8 mouse cellular contexts compared by ENCODE assay signal in genomic region chr7:141466607-141467148, GRCm38 (mm10). TPM values are rescaled to one million over a fixed set of nuclear protein-coding genes. Genes with fewer than 3 reads are reported as not detected.
A peak's percentile ranks its signal among the peaks of the same experiment; 100 is the strongest.
DNase-seq lines count a peak whose midpoint lies in the region; ATAC-seq and TF ChIP-seq lines count a peak whose summit lies in the region.

No protein-coding gene starts in this region.

- H3K9me3 ChIP-seq in heart, embryonic 14.5 days (ENCODE audit: control insufficient read depth, low read length), result no peaks in the 10 kb centered on the region
- H3K9me3 ChIP-seq in hindbrain, embryonic 11.5 days (ENCODE audit: control insufficient read depth, low read length), result no peaks in the 10 kb centered on the region
- no peaks in the 10 kb centered on the region for H3K9me3 ChIP-seq in midbrain, embryonic 13.5 days

- H3K4me2 ChIP-seq in heart, embryonic 14.5 days (ENCODE audit: low read length), result peak overlapping the region; percentile 91
- peak overlapping the region; percentile 66 for H3K4me2 ChIP-seq in hindbrain, embryonic 11.5 days (replicated peaks; ENCODE audit: low read depth, low read length)
- H3K4me2 ChIP-seq in midbrain, embryonic 13.5 days (replicated peaks), result peak overlapping the region; percentile 60

- TF ChIP-seq POLR2A in bone marrow macrophage, adult 2 months (IDR thresholded peaks at IDR 0.05; ENCODE audit: borderline replicate concordance, low read depth, low read length), result no peak

- H3K4me3 ChIP-seq in heart, embryonic 14.5 days (ENCODE audit: control insufficient read depth in 1 of 2, insufficient read depth in 1 of 2, low read depth in 1 of 2, low read length in 2 of 2), result peak overlapping the region; percentile 77 to 85
- peak overlapping the region; percentile 75 for H3K4me3 ChIP-seq in bone marrow macrophage, adult 2 months (ENCODE audit: insufficient read depth, low read length)
- peak overlapping the region; percentile 51 for H3K4me3 ChIP-seq in hindbrain, embryonic 11.5 days (ENCODE audit: low read depth, low read length)
- H3K4me3 ChIP-seq in midbrain, embryonic 13.5 days (replicated peaks), result peak overlapping the region; percentile 66

- WGBS in heart, embryonic 14.5 days, result 62% methylated on average over 10 of the region's 10 CpGs
- 63% methylated on average over 10 of the region's 10 CpGs for WGBS in hindbrain, embryonic 11.5 days
- 68% methylated on average over 10 of the region's 10 CpGs for WGBS in midbrain, embryonic 13.5 days

- H3K36me3 ChIP-seq in heart, embryonic 14.5 days (ENCODE audit: control insufficient read depth, insufficient read depth, low read length), result peaks cover 25% of the 10 kb centered on the region
- H3K36me3 ChIP-seq in hindbrain, embryonic 11.5 days (ENCODE audit: control insufficient read depth, insufficient read depth, low read length), result peaks cover 7% of the 10 kb centered on the region; the same call in 1 of the 2 replicates
- peaks cover 19% of the 10 kb centered on the region for H3K36me3 ChIP-seq in midbrain, embryonic 13.5 days

- H3K27ac ChIP-seq in heart, embryonic 14.5 days (replicated peaks in 1 of 2; ENCODE audit: control insufficient read depth in 1 of 2, insufficient read depth in 1 of 2, low read depth in 2 of 2, low read length in 2 of 2), result peak overlapping the region; percentile 6 to 98; a peak in 3 of 4 replicates
- peak overlapping the region; percentile 41 for H3K27ac ChIP-seq in bone marrow macrophage, adult 2 months (ENCODE audit: insufficient read depth, low read depth, low read length)
- H3K27ac ChIP-seq in hindbrain, embryonic 11.5 days (ENCODE audit: low read depth, low read length), result no peak overlapping the region
- H3K27ac ChIP-seq in midbrain, embryonic 13.5 days, result no peak overlapping the region

- no peak for ATAC-seq in heart, embryonic 14.5 days (ENCODE audit: insufficient number of reproducible peaks, insufficient read depth, low FRiP score, low read depth)
- ATAC-seq in hindbrain, embryonic 11.5 days (ENCODE audit: low FRiP score), result no peak
- ATAC-seq in midbrain, embryonic 13.5 days, result no peak

- peaks cover 39 to 53% of the 10 kb centered on the region in 2 experiments for H3K4me1 ChIP-seq in heart, embryonic 14.5 days (ENCODE audit: control insufficient read depth in 2 of 2, insufficient read depth in 2 of 2, low read length in 2 of 2)
- peaks cover 69% of the 10 kb centered on the region for H3K4me1 ChIP-seq in bone marrow macrophage, adult 2 months (ENCODE audit: control insufficient read depth, insufficient read depth, low read length)
- peaks cover 11% of the 10 kb centered on the region for H3K4me1 ChIP-seq in hindbrain, embryonic 11.5 days (replicated peaks; ENCODE audit: control insufficient read depth, insufficient read depth, low read length)
- peaks cover 48% of the 10 kb centered on the region for H3K4me1 ChIP-seq in midbrain, embryonic 13.5 days (replicated peaks)

- no peak for DNase-seq in heart, adult 18-20 months
- DNase-seq in hindbrain, embryonic 11.5 days (ENCODE audit: low spot score), result no peak
- no peak for DNase-seq in thymus, postnatal 14 days
- no peak for DNase-seq in kidney, adult 8-10 months
- no peak for DNase-seq in right cerebral cortex, adult 2 months (ENCODE audit: low spot score in 2 of 2)

- H3K27me3 ChIP-seq in heart, embryonic 14.5 days (ENCODE audit: control insufficient read depth, insufficient read depth, low read length), result peaks cover 24% of the 10 kb centered on the region
- H3K27me3 ChIP-seq in hindbrain, embryonic 11.5 days (ENCODE audit: control insufficient read depth, insufficient read depth, low read length), result peaks cover 52% of the 10 kb centered on the region
- peaks cover 55% of the 10 kb centered on the region for H3K27me3 ChIP-seq in midbrain, embryonic 13.5 days

- H3K9ac ChIP-seq in heart, embryonic 14.5 days (ENCODE audit: low read length), result peak overlapping the region; percentile 96
- peak overlapping the region; percentile 59; the same call in 1 of the 2 replicates for H3K9ac ChIP-seq in hindbrain, embryonic 11.5 days (ENCODE audit: low read depth, low read length)
- H3K9ac ChIP-seq in midbrain, embryonic 13.5 days (replicated peaks), result peak overlapping the region; percentile 83

- TF ChIP-seq CTCF in bone marrow macrophage, adult 2 months (IDR thresholded peaks at IDR 0.05; ENCODE audit: low read depth, low read length), result no peak

RNA-seq across cellular contexts. Expression of gene Cd151, which starts 0.5 kb away (rescaled TPM):
- polyA plus RNA-seq in heart, embryonic 14.5 days (2014; fragmentation: Nextera tagmentation; extraction: Ambion mirVana), result 77.5 and 115 TPM in 2 replicates
- 100 to 1,000 TPM; 320 to 330 TPM for total RNA-seq in heart, adult 18-20 months (2021)
- 49.5 and 57.9 TPM in 2 replicates for polyA plus RNA-seq in bone marrow macrophage, adult 2 months (2012; ENCODE audit: insufficient read depth, insufficient read length, missing spikeins)
- 40.1 and 57.9 TPM in 2 replicates for polyA plus RNA-seq in hindbrain, embryonic 11.5 days (2014; fragmentation: Nextera tagmentation; extraction: Ambion mirVana)
- 15.4 and 19.9 TPM in 2 replicates for polyA plus RNA-seq in midbrain, embryonic 13.5 days (2015; fragmentation: Nextera tagmentation; extraction: Ambion mirVana)

RNA-seq across cellular contexts. Expression of gene Cracr2b, which starts 5.8 kb away (rescaled TPM):
- 20.4 and 25.6 TPM in 2 replicates for polyA plus RNA-seq in heart, embryonic 14.5 days (2014; fragmentation: Nextera tagmentation; extraction: Ambion mirVana)
- 10 to 100 TPM; 22.5 to 23.3 TPM for total RNA-seq in heart, adult 18-20 months (2021)
- 66.8 and 69.6 TPM in 2 replicates for polyA plus RNA-seq in bone marrow macrophage, adult 2 months (2012; ENCODE audit: insufficient read depth, insufficient read length, missing spikeins)
- 4.4 and 4.5 TPM in 2 replicates for polyA plus RNA-seq in hindbrain, embryonic 11.5 days (2014; fragmentation: Nextera tagmentation; extraction: Ambion mirVana)
- 6.8 TPM in 2 replicates for polyA plus RNA-seq in midbrain, embryonic 13.5 days (2015; fragmentation: Nextera tagmentation; extraction: Ambion mirVana)

RNA-seq across cellular contexts. Expression of gene Polr2l, which starts 8.3 kb away (rescaled TPM):
- polyA plus RNA-seq in heart, embryonic 14.5 days (2014; fragmentation: Nextera tagmentation; extraction: Ambion mirVana), result 73.2 and 78.0 TPM in 2 replicates
- total RNA-seq in heart, adult 18-20 months (2021), result 10 to 100 TPM; 82.3 to 97.7 TPM
- polyA plus RNA-seq in bone marrow macrophage, adult 2 months (2012; ENCODE audit: insufficient read depth, insufficient read length, missing spikeins), result 4.8 and 5.0 TPM in 2 replicates
- polyA plus RNA-seq in hindbrain, embryonic 11.5 days (2014; fragmentation: Nextera tagmentation; extraction: Ambion mirVana), result 71.5 and 74.0 TPM in 2 replicates
- polyA plus RNA-seq in midbrain, embryonic 13.5 days (2015; fragmentation: Nextera tagmentation; extraction: Ambion mirVana), result 88.2 and 91.1 TPM in 2 replicates

RNA-seq across cellular contexts. Expression of gene Tspan4, which starts 8.4 kb away (rescaled TPM):
- 61.5 and 65.0 TPM in 2 replicates for polyA plus RNA-seq in heart, embryonic 14.5 days (2014; fragmentation: Nextera tagmentation; extraction: Ambion mirVana)
- 10 to 100 TPM; 18.9 to 22.9 TPM for total RNA-seq in heart, adult 18-20 months (2021)
- polyA plus RNA-seq in bone marrow macrophage, adult 2 months (2012; ENCODE audit: insufficient read depth, insufficient read length, missing spikeins), result 99.8 and 102 TPM in 2 replicates
- 29.6 and 31.4 TPM in 2 replicates for polyA plus RNA-seq in hindbrain, embryonic 11.5 days (2014; fragmentation: Nextera tagmentation; extraction: Ambion mirVana)
- 22.5 and 23.6 TPM in 2 replicates for polyA plus RNA-seq in midbrain, embryonic 13.5 days (2015; fragmentation: Nextera tagmentation; extraction: Ambion mirVana)

RNA-seq across cellular contexts. Expression of gene Pnpla2, which starts 11.7 kb away (rescaled TPM):
- polyA plus RNA-seq in heart, embryonic 14.5 days (2014; fragmentation: Nextera tagmentation; extraction: Ambion mirVana), result 48.7 and 49.0 TPM in 2 replicates
- total RNA-seq in heart, adult 18-20 months (2021), result 100 to 1,000 TPM; 387 to 566 TPM
- polyA plus RNA-seq in bone marrow macrophage, adult 2 months (2012; ENCODE audit: insufficient read depth, insufficient read length, missing spikeins), result 92.9 and 94.0 TPM in 2 replicates
- 13.7 and 14.2 TPM in 2 replicates for polyA plus RNA-seq in hindbrain, embryonic 11.5 days (2014; fragmentation: Nextera tagmentation; extraction: Ambion mirVana)
- 16.2 and 19.2 TPM in 2 replicates for polyA plus RNA-seq in midbrain, embryonic 13.5 days (2015; fragmentation: Nextera tagmentation; extraction: Ambion mirVana)

Comparison
In these comparisons a context has a peak if more than half of its experiments do, and no peak if none do; other contexts are left out.
1. H3K27ac ChIP-seq: peak in heart, embryonic 14.5 days (2 of 2) and bone marrow macrophage, adult 2 months (single experiment); none in hindbrain, embryonic 11.5 days (single experiment) and midbrain, embryonic 13.5 days (single experiment).
2. RNA of gene Polr2l, which starts 8.3 kb away (polyA plus RNA-seq): 88.2 to 91.1 TPM in midbrain, embryonic 13.5 days, 73.2 to 78.0 TPM in heart, embryonic 14.5 days and 71.5 to 74.0 TPM in hindbrain, embryonic 11.5 days; 4.8 to 5.0 TPM in bone marrow macrophage, adult 2 months; every median in the first group is over 10 times any median in the second.
3. Peak in every context shown above with its lines, with median percentiles within 50 percentile points of each other: H3K4me2 ChIP-seq, H3K4me3 ChIP-seq and H3K9ac ChIP-seq.